ENCODE assay signal across 8 mouse cellular contexts in genomic region chr3:108185460-108186097, GRCm38 (mm10). TPM values are rescaled to one million over a fixed set of nuclear protein-coding genes. Genes with fewer than 3 reads are reported as not detected.
DNase-seq lines count a peak whose midpoint lies in the region; ATAC-seq lines count a peak whose summit lies in the region.

No protein-coding gene starts in this region.

- H3K4me1 ChIP-seq in kidney, embryonic 14.5 days (ENCODE audit: control insufficient read depth, insufficient read depth, low read length): peaks cover 11% of the 10 kb centered on the region; the same call in 1 of the 2 replicates
- H3K4me1 ChIP-seq in hindbrain, embryonic 10.5 days (replicated peaks): peaks cover 40% of the 10 kb centered on the region
- H3K4me1 ChIP-seq in midbrain, embryonic 12.5 days: peaks cover 22% of the 10 kb centered on the region

- WGBS in kidney, embryonic 14.5 days: 3% methylated on average over 16 of the region's 16 CpGs
- WGBS in hindbrain, embryonic 10.5 days: 4% methylated on average over 16 of the region's 16 CpGs
- 5% methylated on average over 16 of the region's 16 CpGs for WGBS in midbrain, embryonic 12.5 days

- peak overlapping the region; percentile 74 for H3K4me3 ChIP-seq in kidney, embryonic 14.5 days (ENCODE audit: low read length)
- H3K4me3 ChIP-seq in hindbrain, embryonic 10.5 days: peak overlapping the region; percentile 84
- peak overlapping the region; percentile 84 for H3K4me3 ChIP-seq in midbrain, embryonic 12.5 days

- 0 out of 2 replicates have a peak, but pooled peaks cover 3% of the 10 kb centered on the region for H3K27me3 ChIP-seq in kidney, embryonic 14.5 days (ENCODE audit: control insufficient read depth, insufficient read depth, low read length)
- peaks cover 37% of the 10 kb centered on the region for H3K27me3 ChIP-seq in hindbrain, embryonic 10.5 days (ENCODE audit: insufficient read depth, poor library complexity, severe bottlenecking)
- H3K27me3 ChIP-seq in midbrain, embryonic 12.5 days: peaks cover 19% of the 10 kb centered on the region

- H3K36me3 ChIP-seq in kidney, embryonic 14.5 days (ENCODE audit: control insufficient read depth, insufficient read depth, low read length): no peaks in the 10 kb centered on the region
- H3K36me3 ChIP-seq in hindbrain, embryonic 10.5 days: peaks cover 12% of the 10 kb centered on the region
- no peaks in the 10 kb centered on the region for H3K36me3 ChIP-seq in midbrain, embryonic 12.5 days

- no peaks in the 10 kb centered on the region for H3K9me3 ChIP-seq in kidney, embryonic 14.5 days (ENCODE audit: control insufficient read depth, low read length)
- no peaks in the 10 kb centered on the region for H3K9me3 ChIP-seq in hindbrain, embryonic 10.5 days
- no peaks in the 10 kb centered on the region for H3K9me3 ChIP-seq in midbrain, embryonic 12.5 days

- peak overlapping the region; percentile 98 for H3K4me2 ChIP-seq in kidney, embryonic 14.5 days (replicated peaks; ENCODE audit: low read depth, low read length)
- H3K4me2 ChIP-seq in midbrain, embryonic 12.5 days (replicated peaks): peak overlapping the region; percentile 93

- H3K9ac ChIP-seq in kidney, embryonic 14.5 days (ENCODE audit: low read depth, low read length): peak overlapping the region; percentile 77; the same call in 1 of the 2 replicates
- H3K9ac ChIP-seq in midbrain, embryonic 12.5 days (replicated peaks): peak overlapping the region; percentile 80; the same call in 1 of the 2 replicates

- no peak for ATAC-seq in kidney, embryonic 14.5 days (ENCODE audit: low FRiP score, low TSS enrichment)
- no peak for ATAC-seq in midbrain, embryonic 12.5 days (ENCODE audit: low FRiP score, low read depth)

- no peak for DNase-seq in kidney, adult 8-10 months
- DNase-seq in R1 (ENCODE audit: low read depth, low spot score): peak; percentile 72
- DNase-seq in hindbrain, embryonic 10.5 days (ENCODE audit: low spot score): no peak
- DNase-seq in thymus, adult 18-20 months: no peak
- no peak for DNase-seq in ovary, postnatal 10 days (ENCODE audit: low spot score)
- no peak for DNase-seq in lung, postnatal 4 days

- H3K27ac ChIP-seq in kidney, embryonic 14.5 days (ENCODE audit: low read depth, low read length): no peak overlapping the region
- peak overlapping the region; percentile 90 for H3K27ac ChIP-seq in hindbrain, embryonic 10.5 days
- no peak overlapping the region for H3K27ac ChIP-seq in midbrain, embryonic 12.5 days (replicated peaks)

RNA-seq across cellular contexts. Expression of gene Amigo1, which starts 0.6 kb away (rescaled TPM):
- polyA plus RNA-seq in kidney, embryonic 14.5 days (2014; fragmentation: Nextera tagmentation; extraction: Ambion mirVana): 3.0 and 3.7 TPM in 2 replicates
- 5.8 and 6.2 TPM in 2 replicates for polyA plus RNA-seq in hindbrain, embryonic 10.5 days (2016; fragmentation: Nextera tagmentation; extraction: Ambion mirVana)
- polyA plus RNA-seq in midbrain, embryonic 12.5 days (2016; fragmentation: Nextera tagmentation; extraction: Ambion mirVana): 7.5 and 9.3 TPM in 2 replicates

RNA-seq across cellular contexts. Expression of gene Cyb561d1, which starts 15.4 kb away (rescaled TPM):
- 1.4 and 2.2 TPM in 2 replicates for polyA plus RNA-seq in kidney, embryonic 14.5 days (2014; fragmentation: Nextera tagmentation; extraction: Ambion mirVana)
- polyA plus RNA-seq in hindbrain, embryonic 10.5 days (2016; fragmentation: Nextera tagmentation; extraction: Ambion mirVana): 5.2 TPM in 2 replicates
- 5.6 TPM in 2 replicates for polyA plus RNA-seq in midbrain, embryonic 12.5 days (2016; fragmentation: Nextera tagmentation; extraction: Ambion mirVana)

RNA-seq across cellular contexts. Expression of gene Atxn7l2, which starts 25.2 kb away (rescaled TPM):
- 16.9 and 21.9 TPM in 2 replicates for polyA plus RNA-seq in kidney, embryonic 14.5 days (2014; fragmentation: Nextera tagmentation; extraction: Ambion mirVana)
- polyA plus RNA-seq in hindbrain, embryonic 10.5 days (2016; fragmentation: Nextera tagmentation; extraction: Ambion mirVana): 24.2 and 26.8 TPM in 2 replicates
- 28.9 and 29.8 TPM in 2 replicates for polyA plus RNA-seq in midbrain, embryonic 12.5 days (2016; fragmentation: Nextera tagmentation; extraction: Ambion mirVana)

RNA-seq across cellular contexts. Expression of gene Gpr61, which starts 30.9 kb away (rescaled TPM):
- 0.09 and 0.18 TPM in 2 replicates for polyA plus RNA-seq in kidney, embryonic 14.5 days (2014; fragmentation: Nextera tagmentation; extraction: Ambion mirVana)
- polyA plus RNA-seq in hindbrain, embryonic 10.5 days (2016; fragmentation: Nextera tagmentation; extraction: Ambion mirVana): 0.95 and 1.4 TPM in 2 replicates
- 0.80 and 1.0 TPM in 2 replicates for polyA plus RNA-seq in midbrain, embryonic 12.5 days (2016; fragmentation: Nextera tagmentation; extraction: Ambion mirVana)

RNA-seq across cellular contexts. Expression of gene Gnai3, which starts 39.6 kb away (rescaled TPM):
- 115 and 181 TPM in 2 replicates for polyA plus RNA-seq in kidney, embryonic 14.5 days (2014; fragmentation: Nextera tagmentation; extraction: Ambion mirVana)
- polyA plus RNA-seq in hindbrain, embryonic 10.5 days (2016; fragmentation: Nextera tagmentation; extraction: Ambion mirVana): 178 and 201 TPM in 2 replicates
- 189 and 199 TPM in 2 replicates for polyA plus RNA-seq in midbrain, embryonic 12.5 days (2016; fragmentation: Nextera tagmentation; extraction: Ambion mirVana)
